Mouse (Mus musculus) forebrain, embryonic 15.5 days (tissue): ENCODE results near the gene Tnrc6b. TPM values are rescaled to one million over a fixed set of nuclear protein-coding genes. Genes with fewer than 3 reads are reported as not detected.

Experiments used
- ATAC-seq: fragments of 200-750 bp; cut with Nextera tagmentation; replicated peaks from 2 replicates; pipeline ENCODE4 v1.8.0; 2017; ENCODE audit warnings: mild to moderate bottlenecking, moderate TSS enrichment, moderate library complexity
- H3K27ac ChIP-seq: fragments of 300-500 bp; sonication (generic); replicated peaks from 2 replicates; pipeline ENCODE4 v1.5.1; 2015; ENCODE audit warnings: mild to moderate bottlenecking, inconsistent platforms
- H3K27me3 ChIP-seq: fragments of 300-500 bp; sonication (generic); 2 replicates; pipeline ENCODE4 v1.6.1; 2015; ENCODE audit warnings: inconsistent platforms
- H3K36me3 ChIP-seq: fragments of 300-500 bp; sonication (generic); 2 replicates; pipeline ENCODE4 v1.6.1; 2015; ENCODE audit warnings: mild to moderate bottlenecking, inconsistent platforms
- H3K4me1 ChIP-seq: fragments of 300-500 bp; sonication (generic); 2 replicates; pipeline ENCODE4 v1.6.1; 2015; ENCODE audit warnings: inconsistent platforms
- H3K4me2 ChIP-seq: fragments of 300-500 bp; sonication (generic); replicated peaks from 2 replicates; pipeline ENCODE4 v1.6.1; 2015; ENCODE audit warnings: mild to moderate bottlenecking, inconsistent platforms
- H3K4me3 ChIP-seq: fragments of 300-500 bp; sonication (generic); 2 replicates; pipeline ENCODE4 v1.5.1; 2015; ENCODE audit warnings: mild to moderate bottlenecking, inconsistent platforms
- H3K9ac ChIP-seq: fragments of 300-500 bp; sonication (generic); replicated peaks from 2 replicates; pipeline ENCODE4 v1.6.1; 2015; ENCODE audit warnings: mild to moderate bottlenecking, inconsistent platforms
- H3K9me3 ChIP-seq: fragments of 300-500 bp; sonication (generic); 2 replicates; pipeline ENCODE4 v1.6.1; 2016; ENCODE audit warnings: inconsistent platforms
- WGBS: fragments of 180-500 bp; shearing (Covaris S2); methylation state at CpG from one replicate; pipeline ENCODE4 v1.1.7; 2015; ENCODE audit warnings: mixed read lengths; 5-methylcytosine and 5-hydroxymethylcytosine counted together
- polyA plus RNA-seq: library from polyadenylated mRNA; unstranded; fragments of >200 nt; fragmentation: Nextera tagmentation; extraction: Ambion mirVana; gene quantifications from 2 replicates; pipeline ENCODE4 v1.2.1, GENCODE M21; 2015

The Tnrc6b gene
- polyA plus RNA-seq, 1 experiment from 2014 or later = 34.2 TPM

GRCm38 (mm10) chr15:80938615-80939014 lies 227.5 kb downstream of the Tnrc6b start:
- WGBS = 83% methylated on average over 4 of the region's 4 CpGs
- no peak for ATAC-seq
- H3K27ac ChIP-seq = no peak overlapping the region
- H3K4me1 ChIP-seq = no peaks in the 10 kb centered on the region
- H3K4me3 ChIP-seq = no peak overlapping the region
- no peaks in the 10 kb centered on the region for H3K27me3 ChIP-seq
- H3K9me3 ChIP-seq = no peaks in the 10 kb centered on the region
- H3K36me3 ChIP-seq = peaks cover 12% of the 10 kb centered on the region; the same call in 1 of the 2 replicates
- no peak overlapping the region for H3K9ac ChIP-seq
- H3K4me2 ChIP-seq = no peak overlapping the region

- no peaks in the 10 kb centered on the region for H3K27me3 ChIP-seq
- peaks cover 6% of the 10 kb centered on the region; the same call in 1 of the 2 replicates for H3K36me3 ChIP-seq
- no peak overlapping the region for H3K4me2 ChIP-seq
- H3K9me3 ChIP-seq = no peaks in the 10 kb centered on the region
- H3K4me1 ChIP-seq = no peaks in the 10 kb centered on the region
- no peak overlapping the region for H3K9ac ChIP-seq
- WGBS = 86% methylated on average over 5 of the region's 5 CpGs
- H3K4me3 ChIP-seq = no peak overlapping the region
- no peak overlapping the region for H3K27ac ChIP-seq
- no peak for ATAC-seq
Measured at GRCm38 (mm10) chr15:80939401-80939800, 228.3 kb downstream of the Tnrc6b start.

- 0 out of 2 replicates have a peak, but pooled peaks cover 2% of the 10 kb centered on the region for H3K36me3 ChIP-seq
Measured at GRCm38 (mm10) chr15:80941468-80942040, 230.4 kb downstream of the Tnrc6b start.

GRCm38 (mm10) chr15:80945851-80946250 lies 234.7 kb downstream of the Tnrc6b start:
- Histone ChIP-seq H3K36me3 (0 out of 2 replicates have a peak, but pooled peaks cover 2% of the 10 kb centered on the region), H3K9me3 (no peaks in the 10 kb centered on the region), H3K4me2 (no peak overlapping the region), H3K4me3 (no peak overlapping the region), H3K27me3 (no peaks in the 10 kb centered on the region), H3K4me1 (peaks cover 18% of the 10 kb centered on the region), H3K27ac (no peak overlapping the region), H3K9ac (no peak overlapping the region)
- ATAC-seq = no peak
- WGBS = 59% methylated on average over 3 of the region's 3 CpGs

More at GRCm38 (mm10) chr15:80941468-80942040, 230.4 kb downstream of the Tnrc6b start:
- H3K27ac ChIP-seq = no peak overlapping the region
- H3K9ac ChIP-seq = no peak overlapping the region
- H3K4me3 ChIP-seq = no peak overlapping the region
- no peak overlapping the region for H3K4me2 ChIP-seq
- no peak for ATAC-seq
- H3K27me3 ChIP-seq = no peaks in the 10 kb centered on the region
- no peaks in the 10 kb centered on the region for H3K4me1 ChIP-seq
- 76% methylated on average over 6 of the region's 6 CpGs for WGBS
- no peaks in the 10 kb centered on the region for H3K9me3 ChIP-seq

GRCm38 (mm10) chr15:80948145-80949135 lies 237.3 kb downstream of the Tnrc6b start, which contains the start of gene Adsl:
Adsl (plus strand) TSS chr15:80948490.
- Histone ChIP-seq H3K4me2 (peak within 1 kb of the TSS; percentile 64), H3K36me3 (peaks cover 12% of the 10 kb centered on the region), H3K4me3 (peak within 1 kb of the TSS; percentile 71), H3K9ac (peak within 1 kb of the TSS; percentile 67), H3K27ac (peak within 1 kb of the TSS; percentile 81), H3K4me1 (peaks cover 18% of the 10 kb centered on the region), H3K9me3 (no peaks in the 10 kb centered on the region), H3K27me3 (no peaks in the 10 kb centered on the region)
- WGBS = under 1% methylated on average over 63 of the region's 63 CpGs
- ATAC-seq = peak; percentile 96

GRCm38 (mm10) chr15:80949431-80949830 lies 238.3 kb downstream of the Tnrc6b start:
- Histone ChIP-seq H3K27me3 (no peaks in the 10 kb centered on the region), H3K4me1 (peaks cover 18% of the 10 kb centered on the region), H3K27ac (no peak overlapping the region), H3K9me3 (no peaks in the 10 kb centered on the region), H3K9ac (peak overlapping the region; percentile 67; the same call in 1 of the 2 replicates), H3K4me3 (peak overlapping the region; percentile 71), H3K36me3 (peaks cover 19% of the 10 kb centered on the region), H3K4me2 (peak overlapping the region; percentile 64)
- ATAC-seq = no peak
- 55% methylated on average over 4 of the region's 4 CpGs for WGBS

- Histone ChIP-seq H3K9me3 (no peaks in the 10 kb centered on the region), H3K9ac (no peak overlapping the region), H3K4me2 (peak overlapping the region; percentile 64; the same call in 1 of the 2 replicates), H3K36me3 (peaks cover 24% of the 10 kb centered on the region), H3K4me1 (peaks cover 18% of the 10 kb centered on the region), H3K27ac (no peak overlapping the region), H3K27me3 (no peaks in the 10 kb centered on the region), H3K4me3 (no peak overlapping the region)
- WGBS = 94% methylated on average over 7 of the region's 7 CpGs
- no peak for ATAC-seq
Measured at GRCm38 (mm10) chr15:80950055-80950454, 238.9 kb downstream of the Tnrc6b start.

- H3K4me1 ChIP-seq = peaks cover 15% of the 10 kb centered on the region
- 91% methylated on average over 9 of the region's 9 CpGs for WGBS
- H3K27ac ChIP-seq = no peak overlapping the region
- ATAC-seq = no peak
- no peaks in the 10 kb centered on the region for H3K9me3 ChIP-seq
- no peaks in the 10 kb centered on the region for H3K27me3 ChIP-seq
- peaks cover 53% of the 10 kb centered on the region for H3K36me3 ChIP-seq
- no peak overlapping the region for H3K4me3 ChIP-seq
- no peak overlapping the region for H3K4me2 ChIP-seq
- no peak overlapping the region for H3K9ac ChIP-seq
Measured at GRCm38 (mm10) chr15:80953971-80954370, 242.9 kb downstream of the Tnrc6b start.

GRCm38 (mm10) chr15:80954861-80955260 lies 243.7 kb downstream of the Tnrc6b start:
- no peaks in the 10 kb centered on the region for H3K9me3 ChIP-seq
- no peak overlapping the region for H3K27ac ChIP-seq
- no peak overlapping the region for H3K9ac ChIP-seq
- H3K36me3 ChIP-seq = peaks cover 58% of the 10 kb centered on the region
- no peak overlapping the region for H3K4me3 ChIP-seq
- no peaks in the 10 kb centered on the region for H3K27me3 ChIP-seq
- ATAC-seq = no peak
- 59% methylated on average over 3 of the region's 3 CpGs for WGBS
- peaks cover 6% of the 10 kb centered on the region for H3K4me1 ChIP-seq
- no peak overlapping the region for H3K4me2 ChIP-seq

GRCm38 (mm10) chr15:80955836-80956438 lies 244.8 kb downstream of the Tnrc6b start:
- Histone ChIP-seq H3K9me3 (no peaks in the 10 kb centered on the region), H3K4me1 (no peaks in the 10 kb centered on the region), H3K27me3 (no peaks in the 10 kb centered on the region), H3K4me3 (no peak overlapping the region), H3K36me3 (peaks cover 69% of the 10 kb centered on the region), H3K9ac (no peak overlapping the region), H3K27ac (no peak overlapping the region), H3K4me2 (no peak overlapping the region)
- no peak for ATAC-seq
- 95% methylated on average over 12 of the region's 12 CpGs for WGBS

- Histone ChIP-seq H3K27me3 (no peaks in the 10 kb centered on the region), H3K4me2 (no peak overlapping the region), H3K9ac (no peak overlapping the region), H3K4me3 (no peak overlapping the region), H3K36me3 (peaks cover 49% of the 10 kb centered on the region), H3K4me1 (no peaks in the 10 kb centered on the region), H3K27ac (no peak overlapping the region), H3K9me3 (no peaks in the 10 kb centered on the region)
- no peak for ATAC-seq
- WGBS = 85% methylated on average over 1 of the region's 1 CpGs
Measured at GRCm38 (mm10) chr15:80969371-80969770, 258.3 kb downstream of the Tnrc6b start.

- Histone ChIP-seq H3K36me3 (peaks cover 8% of the 10 kb centered on the region), H3K27me3 (no peaks in the 10 kb centered on the region), H3K27ac (no peak overlapping the region), H3K4me3 (no peak overlapping the region), H3K9me3 (no peaks in the 10 kb centered on the region), H3K4me1 (peaks cover 11% of the 10 kb centered on the region), H3K4me2 (no peak overlapping the region), H3K9ac (no peak overlapping the region)
- ATAC-seq = no peak
- 49% methylated on average over 5 of the region's 5 CpGs for WGBS
Measured at GRCm38 (mm10) chr15:80974311-80974710, 263.2 kb downstream of the Tnrc6b start.
